Mouse (Mus musculus): ENCODE results near the gene Enox1. TPM values are rescaled to one million over a fixed set of nuclear protein-coding genes. Genes with fewer than 3 reads are reported as not detected.

Gene Enox1
- total RNA-seq, 1 experiment, result 25.3 TPM

- H3K9me3 ChIP-seq (ENCODE audit: control insufficient read depth, insufficient read depth, low read depth, low read length), result no peaks in the 10 kb centered on the region
- no peak overlapping the region for H3K9ac ChIP-seq (ENCODE audit: insufficient read depth, low read depth, low read length, poor library complexity, severe bottlenecking)
- no peak overlapping the region for H3K27ac ChIP-seq (ENCODE audit: insufficient read depth, low read depth, low read length, poor library complexity, severe bottlenecking)
- no peak for TF ChIP-seq ZC3H11A (IDR thresholded peaks at IDR 0.05; ENCODE audit: borderline replicate concordance, low read depth, low read length)
- TF ChIP-seq ZNF384 (IDR thresholded peaks at IDR 0.05; ENCODE audit: low read depth, low read length), result no peak
- TF ChIP-seq CHD2 (IDR thresholded peaks at IDR 0.05; ENCODE audit: low read depth, low read length), result no peak
- TF ChIP-seq MAFK (IDR thresholded peaks at IDR 0.05; ENCODE audit: insufficient read depth, low read depth, low read length), result no peak
- TF ChIP-seq HCFC1 (IDR thresholded peaks at IDR 0.05; ENCODE audit: borderline replicate concordance, insufficient read depth, low read length), result no peak
- H3K4me1 ChIP-seq (ENCODE audit: control insufficient read depth in 2 of 2, insufficient read depth in 2 of 2, low read length in 2 of 2, poor library complexity in 1 of 2), result peaks cover 0 to 2% of the 10 kb centered on the region in 2 experiments; a peak in 1 of 4 replicates
- no peak overlapping the region for H3K4me3 ChIP-seq (ENCODE audit: insufficient read depth in 1 of 2, low read depth in 1 of 2, low read length in 2 of 2, poor library complexity in 1 of 2, severe bottlenecking in 1 of 2)
- H3K36me3 ChIP-seq (ENCODE audit: control insufficient read depth, insufficient read depth, low read length, poor library complexity, severe bottlenecking), result no peaks in the 10 kb centered on the region
- no peak for DNase-seq (ENCODE audit: low read depth, low spot score)
- in situ Hi-C loops (cut with MboI; ENCODE audit: low sequenced_read_pairs in 2 of 2, unreplicated experiment in 2 of 2), result no loop called here
These were observed 5.1 kb upstream of the Enox1 start for GRCm38 (mm10) chr14:77151431-77151830.

- in situ Hi-C loops (cut with MboI; ENCODE audit: low sequenced_read_pairs in 2 of 2, unreplicated experiment in 2 of 2), result no loop called here
- no peaks in the 10 kb centered on the region for H3K9me3 ChIP-seq (ENCODE audit: control insufficient read depth, insufficient read depth, low read depth, low read length)
- no peaks in the 10 kb centered on the region; a peak in 1 of 4 replicates for H3K4me1 ChIP-seq (ENCODE audit: control insufficient read depth in 2 of 2, insufficient read depth in 2 of 2, low read length in 2 of 2, poor library complexity in 1 of 2)
- no peak for TF ChIP-seq ZNF384 (IDR thresholded peaks at IDR 0.05; ENCODE audit: low read depth, low read length)
- TF ChIP-seq CHD2 (IDR thresholded peaks at IDR 0.05; ENCODE audit: low read depth, low read length), result no peak
- TF ChIP-seq MAFK (IDR thresholded peaks at IDR 0.05; ENCODE audit: insufficient read depth, low read depth, low read length), result no peak
- no peak for TF ChIP-seq ZC3H11A (IDR thresholded peaks at IDR 0.05; ENCODE audit: borderline replicate concordance, low read depth, low read length)
- no peak; the same call in 1 of the 2 replicates for TF ChIP-seq HCFC1 (IDR thresholded peaks at IDR 0.05; ENCODE audit: borderline replicate concordance, insufficient read depth, low read length)
- no peaks in the 10 kb centered on the region for H3K36me3 ChIP-seq (ENCODE audit: control insufficient read depth, insufficient read depth, low read length, poor library complexity, severe bottlenecking)
- H3K9ac ChIP-seq (ENCODE audit: insufficient read depth, low read depth, low read length, poor library complexity, severe bottlenecking), result peak overlapping the region; percentile 58
- DNase-seq (ENCODE audit: low read depth, low spot score), result no peak
- no peak overlapping the region for H3K27ac ChIP-seq (ENCODE audit: insufficient read depth, low read depth, low read length, poor library complexity, severe bottlenecking)
- H3K4me3 ChIP-seq (ENCODE audit: insufficient read depth in 1 of 2, low read depth in 1 of 2, low read length in 2 of 2, poor library complexity in 1 of 2, severe bottlenecking in 1 of 2), result peak overlapping the region; percentile 77 to 84
These were observed 445 bp downstream of the Enox1 start for GRCm38 (mm10) chr14:77156911-77157504.

- in situ Hi-C loops (cut with MboI; ENCODE audit: low sequenced_read_pairs in 2 of 2, unreplicated experiment in 2 of 2), result no loop called here
- Histone ChIP-seq H3K4me3 (ENCODE audit: insufficient read depth in 1 of 2, low read depth in 1 of 2, low read length in 2 of 2, poor library complexity in 1 of 2, severe bottlenecking in 1 of 2) (peak overlapping the region; percentile 77 to 84), H3K36me3 (ENCODE audit: control insufficient read depth, insufficient read depth, low read length, poor library complexity, severe bottlenecking) (no peaks in the 10 kb centered on the region), H3K27ac (ENCODE audit: insufficient read depth, low read depth, low read length, poor library complexity, severe bottlenecking) (no peak overlapping the region), H3K4me1 (ENCODE audit: control insufficient read depth in 2 of 2, insufficient read depth in 2 of 2, low read length in 2 of 2, poor library complexity in 1 of 2) (no peaks in the 10 kb centered on the region; a peak in 1 of 4 replicates), H3K9ac (ENCODE audit: insufficient read depth, low read depth, low read length, poor library complexity, severe bottlenecking) (no peak overlapping the region; the same call in 1 of the 2 replicates), H3K9me3 (ENCODE audit: control insufficient read depth, insufficient read depth, low read depth, low read length) (no peaks in the 10 kb centered on the region)
- DNase-seq (ENCODE audit: low read depth, low spot score), result no peak
- TF ChIP-seq ZC3H11A (IDR thresholded peaks at IDR 0.05; ENCODE audit: borderline replicate concordance, low read depth, low read length), result no peak
- no peak for TF ChIP-seq MAFK (IDR thresholded peaks at IDR 0.05; ENCODE audit: insufficient read depth, low read depth, low read length)
- TF ChIP-seq CHD2 (IDR thresholded peaks at IDR 0.05; ENCODE audit: low read depth, low read length), result no peak
- TF ChIP-seq HCFC1 (IDR thresholded peaks at IDR 0.05; ENCODE audit: borderline replicate concordance, insufficient read depth, low read length), result no peak
- no peak for TF ChIP-seq ZNF384 (IDR thresholded peaks at IDR 0.05; ENCODE audit: low read depth, low read length)
These were observed 945 bp downstream of the Enox1 start for GRCm38 (mm10) chr14:77157505-77157911.

GRCm38 (mm10) chr14:77159397-77159796 lies 2.8 kb downstream of the Enox1 start:
- Histone ChIP-seq H3K4me3 (ENCODE audit: insufficient read depth in 1 of 2, low read depth in 1 of 2, low read length in 2 of 2, poor library complexity in 1 of 2, severe bottlenecking in 1 of 2) (no peak overlapping the region), H3K27ac (ENCODE audit: insufficient read depth, low read depth, low read length, poor library complexity, severe bottlenecking) (no peak overlapping the region), H3K36me3 (ENCODE audit: control insufficient read depth, insufficient read depth, low read length, poor library complexity, severe bottlenecking) (no peaks in the 10 kb centered on the region), H3K9me3 (ENCODE audit: control insufficient read depth, insufficient read depth, low read depth, low read length) (no peaks in the 10 kb centered on the region), H3K4me1 (ENCODE audit: control insufficient read depth in 2 of 2, insufficient read depth in 2 of 2, low read length in 2 of 2, poor library complexity in 1 of 2) (no peaks in the 10 kb centered on the region; a peak in 1 of 4 replicates), H3K9ac (ENCODE audit: insufficient read depth, low read depth, low read length, poor library complexity, severe bottlenecking) (no peak overlapping the region)
- in situ Hi-C loops (cut with MboI; ENCODE audit: low sequenced_read_pairs in 2 of 2, unreplicated experiment in 2 of 2), result no loop called here
- TF ChIP-seq HCFC1 (IDR thresholded peaks at IDR 0.05; ENCODE audit: borderline replicate concordance, insufficient read depth, low read length) (no peak), ZNF384 (IDR thresholded peaks at IDR 0.05; ENCODE audit: low read depth, low read length) (no peak), ZC3H11A (IDR thresholded peaks at IDR 0.05; ENCODE audit: borderline replicate concordance, low read depth, low read length) (no peak)
- DNase-seq (ENCODE audit: low read depth, low spot score), result no peak
